Mouse (Mus musculus) bone marrow, adult 2 months (tissue): ENCODE measurements around the gene Olfml3. TPM values are rescaled to one million over a fixed set of nuclear protein-coding genes. Genes with fewer than 3 reads are reported as not detected.

Source experiments
- H3K27ac ChIP-seq: fragments of 200-500 bp; 2 replicates; pipeline ENCODE4 v1.5.1; 2012; ENCODE audit warnings: low read depth, mild to moderate bottlenecking, control low read depth, inconsistent platforms, low read length; ENCODE audit not compliant: control insufficient read depth, poor library complexity, insufficient read depth
- H3K4me1 ChIP-seq: fragments of 200-500 bp; 2 replicates; pipeline ENCODE4 v1.6.1; 2011; ENCODE audit warnings: low read length; ENCODE audit not compliant: control insufficient read depth, insufficient read depth
- H3K4me3 ChIP-seq: fragments of 200-500 bp; replicated peaks from 2 replicates; pipeline ENCODE3; 2011; ENCODE audit warnings: mild to moderate bottlenecking, low read depth, low read length, control low read depth; ENCODE audit not compliant: control insufficient read depth
- CTCF ChIP-seq: fragments of 200-500 bp; IDR thresholded peaks from 2 replicates; pipeline ENCODE4 v1.5.1; 2011; ENCODE audit warnings: low read length, control low read depth; ENCODE audit not compliant: control insufficient read depth, insufficient read depth
- POLR2A ChIP-seq: fragments of 200-500 bp; IDR thresholded peaks from 2 replicates; pipeline ENCODE4 v1.6.1; 2011; ENCODE audit warnings: low read depth, mild to moderate bottlenecking, control low read depth, low read length, borderline replicate concordance; ENCODE audit not compliant: control insufficient read depth
- WGBS: fragments of 180-500 bp; shearing (Covaris S2); methylation state at CpG from one replicate; pipeline ENCODE4 v1.1.7; 2018; 5-methylcytosine and 5-hydroxymethylcytosine counted together
- polyA plus RNA-seq: library from polyadenylated mRNA; stranded (reverse); fragments of >200 nt; gene quantifications from 2 replicates; pipeline ENCODE4 v1.2.4, GENCODE M21; 2011; ENCODE audit warnings: low replicate concordance; ENCODE audit not compliant: missing spikeins, insufficient read depth, insufficient read length

Gene Olfml3
- polyA plus RNA-seq, 1 experiment = 5.1 TPM

DNA sequence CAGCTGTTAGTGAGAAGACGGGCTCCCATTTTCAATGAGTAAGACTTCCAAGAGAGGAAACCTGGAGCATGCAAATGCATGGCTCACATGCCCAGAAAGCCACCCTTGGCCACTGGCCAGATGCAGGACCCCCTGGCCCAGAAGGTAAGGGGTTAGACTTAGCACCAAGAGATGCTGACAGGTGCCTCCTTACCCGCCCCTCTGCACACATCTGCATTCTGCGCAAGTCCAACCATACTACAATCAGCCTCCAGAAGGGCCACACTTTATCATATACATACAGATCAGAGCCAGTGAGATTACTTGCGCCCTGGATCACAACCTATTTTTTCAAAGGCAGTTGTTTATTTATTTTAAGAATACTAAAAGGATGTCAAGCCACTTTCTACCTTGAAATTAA, 19.1 kb downstream of the Olfml3 start:
- Histone ChIP-seq H3K27ac (no peak overlapping the region), H3K4me1 (no peaks in the 10 kb centered on the region; the same call in 1 of the 2 replicates), H3K4me3 (no peak overlapping the region)
- 75% methylated on average over 4 of the region's 4 CpGs for WGBS
- TF ChIP-seq CTCF (no peak), POLR2A (no peak)

- Histone ChIP-seq H3K27ac (no peak overlapping the region), H3K4me1 (no peaks in the 10 kb centered on the region; the same call in 1 of the 2 replicates), H3K4me3 (no peak overlapping the region)
- no peak for TF ChIP-seq POLR2A
- TF ChIP-seq CTCF = no peak
- 56% methylated on average over 15 of the region's 15 CpGs for WGBS
Observed at GRCm38 (mm10) chr3:103716774-103717760, 20.7 kb downstream of the Olfml3 start.

- 35% methylated on average over 11 of the region's 11 CpGs for WGBS
- H3K4me3 ChIP-seq = no peak overlapping the region
- no peak overlapping the region for H3K27ac ChIP-seq
- no peaks in the 10 kb centered on the region; the same call in 1 of the 2 replicates for H3K4me1 ChIP-seq
- TF ChIP-seq CTCF (no peak), POLR2A (no peak)
Observed at GRCm38 (mm10) chr3:103715762-103716693, 21.8 kb downstream of the Olfml3 start.

DNA sequence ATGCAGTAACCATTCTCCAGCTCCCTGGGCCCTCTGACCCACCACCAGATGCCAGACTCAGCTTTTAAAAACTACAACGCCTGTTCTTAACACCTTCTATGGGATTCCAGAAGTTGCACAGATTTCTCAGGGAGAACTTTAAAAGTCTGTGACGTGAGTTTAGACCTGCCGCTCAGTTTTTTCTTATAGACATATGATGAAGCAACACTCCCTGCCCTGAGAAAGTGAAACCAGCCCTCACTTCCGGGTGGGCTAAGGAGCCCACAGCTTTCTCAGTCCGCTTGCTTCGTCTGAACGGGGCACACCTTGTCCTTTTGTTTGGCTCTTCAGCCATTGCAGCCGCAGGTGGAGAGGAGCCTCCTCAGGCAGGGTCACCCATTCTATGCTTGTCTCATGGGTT, 22.9 kb downstream of the Olfml3 start:
- Histone ChIP-seq H3K4me3 (no peak overlapping the region), H3K27ac (no peak overlapping the region), H3K4me1 (no peaks in the 10 kb centered on the region; the same call in 1 of the 2 replicates)
- 51% methylated on average over 8 of the region's 8 CpGs for WGBS
- TF ChIP-seq POLR2A (no peak), CTCF (no peak)

DNA sequence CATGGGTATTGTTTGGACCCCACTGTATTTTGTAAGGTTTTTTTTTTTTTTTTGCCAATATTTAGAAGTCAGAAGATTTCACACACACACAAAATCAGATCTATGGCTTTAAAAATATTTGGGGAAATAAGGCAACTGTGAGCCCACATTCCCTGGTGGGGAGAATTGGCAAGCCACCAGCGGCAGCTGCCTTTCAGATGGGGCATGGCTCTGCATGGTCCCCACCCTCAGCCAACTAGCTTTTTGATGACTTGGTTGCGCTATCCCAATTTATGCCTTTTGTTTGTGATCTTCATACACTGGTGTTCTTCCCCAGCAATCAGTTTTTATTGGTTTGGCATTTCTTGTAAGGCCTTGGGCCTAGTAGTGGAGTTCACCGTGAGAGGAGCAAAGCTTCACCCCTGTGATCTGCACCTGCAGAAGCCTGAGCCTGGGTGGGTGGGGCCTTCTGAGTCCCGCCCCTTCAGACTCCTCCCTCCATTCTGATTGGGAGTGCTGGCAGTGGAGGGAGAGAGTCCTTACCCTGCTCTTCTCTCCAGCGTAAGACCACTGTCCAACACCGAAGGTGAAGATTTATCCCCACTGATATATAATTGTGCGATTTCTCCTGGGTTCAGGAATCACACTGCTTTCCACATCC, 23.4 kb downstream of the Olfml3 start:
- WGBS = 80% methylated on average over 7 of the region's 7 CpGs
- Histone ChIP-seq H3K4me3 (no peak overlapping the region), H3K27ac (no peak overlapping the region), H3K4me1 (no peaks in the 10 kb centered on the region; the same call in 1 of the 2 replicates)
- TF ChIP-seq CTCF = no peak
- no peak for TF ChIP-seq POLR2A

DNA sequence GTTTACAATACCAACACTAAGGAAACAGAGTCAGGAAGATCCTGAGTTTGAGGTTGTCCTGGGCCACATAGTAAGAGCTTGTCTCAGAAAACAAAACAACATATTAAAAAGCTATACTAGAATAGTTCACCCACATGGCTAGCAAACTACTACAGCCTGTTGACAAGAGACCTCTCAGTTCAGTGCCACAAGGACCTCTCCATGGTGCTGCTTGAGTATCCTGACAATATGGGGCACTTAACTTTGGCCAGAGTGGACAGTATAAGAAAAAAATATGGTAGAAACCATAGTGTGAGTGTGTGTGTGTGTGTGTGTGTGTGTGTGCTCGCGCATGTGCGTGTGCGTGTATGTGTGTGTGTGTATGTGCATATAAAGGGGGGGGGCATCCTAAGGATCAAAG, 25.6 kb downstream of the Olfml3 start:
- H3K27ac ChIP-seq = no peak overlapping the region
- no peak for TF ChIP-seq POLR2A
- no peak for TF ChIP-seq CTCF
- H3K4me1 ChIP-seq = no peaks in the 10 kb centered on the region; the same call in 1 of the 2 replicates
- 84% methylated on average over 4 of the region's 4 CpGs for WGBS
- no peak overlapping the region for H3K4me3 ChIP-seq

DNA sequence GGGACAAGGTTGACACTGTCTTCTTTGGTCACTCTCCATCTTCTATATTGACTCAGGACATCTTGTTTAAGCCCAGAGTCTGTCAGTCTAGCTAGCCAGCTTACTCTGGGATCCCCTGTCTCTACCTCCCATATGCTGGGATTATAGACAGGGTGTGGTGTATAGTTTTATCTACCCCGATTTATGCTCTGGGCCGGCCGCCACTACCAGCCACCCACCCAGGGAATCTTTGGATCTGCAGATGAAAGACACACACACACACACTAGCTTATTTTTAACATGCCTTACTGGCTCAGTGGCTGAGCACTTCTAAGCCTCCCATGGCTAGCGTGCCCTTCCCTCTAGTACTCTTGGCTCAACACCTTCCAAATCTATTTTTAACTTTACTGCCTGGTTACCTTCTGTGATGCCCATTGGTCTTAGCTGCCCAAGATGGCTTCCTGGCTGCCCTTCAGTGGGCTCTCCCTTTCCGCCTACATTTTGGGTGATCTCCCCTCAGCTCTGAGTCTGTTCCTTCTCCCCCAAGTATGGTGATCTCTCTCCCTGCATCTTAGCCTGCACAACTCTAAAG, 28.2 kb downstream of the Olfml3 start:
- H3K4me1 ChIP-seq = no peaks in the 10 kb centered on the region
- no peak for TF ChIP-seq POLR2A
- no peak for TF ChIP-seq CTCF
- H3K4me3 ChIP-seq = no peak overlapping the region
- 78% methylated on average over 5 of the region's 5 CpGs for WGBS
- no peak overlapping the region for H3K27ac ChIP-seq
